Mouse (Mus musculus): ENCODE results near the gene Rad51ap2. TPM values are rescaled to one million over a fixed set of nuclear protein-coding genes. Genes with fewer than 3 reads are reported as not detected.

Rad51ap2 gene
- not detected for total RNA-seq (2021)
- long read RNA-seq, experiment 1, result 0 reads
- long read RNA-seq, experiment 2, result 0 reads

GRCm38 (mm10) chr12:11455549-11456194 is at the start of gene Rad51ap2:
Gene Rad51ap2, plus strand, starts transcription at chr12:11456079.
- peak; percentile 82 to 83 for DNase-seq
- intact Hi-C loops (cut with DNase I), result no loop called here

- intact Hi-C loops (cut with DNase I), result no loop called here
- DNase-seq, result no peak
These were observed 48.2 kb upstream of the Rad51ap2 start for GRCm38 (mm10) chr12:11407679-11408078.

GRCm38 (mm10) chr12:11418112-11418511 is 37.8 kb upstream of the Rad51ap2 start:
- DNase-seq, result no peak
- intact Hi-C loops (cut with DNase I), result no loop called here

GRCm38 (mm10) chr12:11427396-11427795 is 28.5 kb upstream of the Rad51ap2 start:
- no peak for DNase-seq
- intact Hi-C loops (cut with DNase I), result no loop called here

DNA sequence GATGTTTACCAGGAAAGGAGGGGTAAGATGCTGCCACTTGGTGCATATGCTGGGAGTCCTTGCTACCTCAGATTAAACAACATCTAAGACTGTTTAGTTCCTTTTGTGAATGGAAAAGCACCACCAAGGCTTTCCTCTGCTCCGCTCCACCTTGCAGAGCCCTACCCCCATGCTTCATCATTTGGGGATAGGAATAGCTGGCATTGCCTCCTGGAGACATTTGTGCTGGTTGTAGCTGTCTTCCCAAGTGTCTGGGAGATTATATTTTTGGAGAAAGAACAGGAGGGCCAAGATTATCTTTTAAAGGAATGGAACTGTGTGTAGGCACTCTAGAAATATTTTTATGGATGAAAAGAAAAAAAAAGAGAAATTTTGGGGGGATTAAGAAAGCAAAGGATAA is 22.8 kb upstream of the Rad51ap2 start:
- no peak for DNase-seq
- intact Hi-C loops (cut with DNase I), result no loop called here

- DNase-seq, result no peak
- intact Hi-C loops (cut with DNase I), result no loop called here
These were observed 22.2 kb upstream of the Rad51ap2 start for GRCm38 (mm10) chr12:11433716-11434115.

DNA sequence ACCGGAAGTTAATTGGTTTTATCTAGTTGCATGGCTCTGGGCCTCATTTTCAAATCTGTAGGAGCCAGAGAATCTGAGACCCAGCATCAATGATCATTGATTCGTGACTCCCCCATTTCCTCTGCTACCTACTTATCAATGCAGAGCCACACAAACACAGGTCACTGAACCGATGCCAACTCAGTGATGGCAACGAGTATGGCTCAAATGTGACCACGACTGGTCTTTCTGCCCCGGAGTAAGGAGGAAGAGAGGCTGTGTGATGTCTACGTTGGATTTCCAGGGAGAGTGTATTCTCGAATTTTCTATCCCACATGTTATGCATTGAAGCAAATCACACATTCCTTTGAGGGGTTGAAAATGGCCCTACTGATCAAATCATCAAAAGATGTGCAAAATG is 21.4 kb upstream of the Rad51ap2 start:
- DNase-seq, result no peak
- intact Hi-C loops (cut with DNase I), result no loop called here

- intact Hi-C loops (cut with DNase I), result loop anchor here (2.0 kb wide), 1 partner anchor 85 kb away; no protein-coding TSS in a partner anchor
- no peak for DNase-seq
These were observed 20.4 kb upstream of the Rad51ap2 start for GRCm38 (mm10) chr12:11435246-11436022.

DNA sequence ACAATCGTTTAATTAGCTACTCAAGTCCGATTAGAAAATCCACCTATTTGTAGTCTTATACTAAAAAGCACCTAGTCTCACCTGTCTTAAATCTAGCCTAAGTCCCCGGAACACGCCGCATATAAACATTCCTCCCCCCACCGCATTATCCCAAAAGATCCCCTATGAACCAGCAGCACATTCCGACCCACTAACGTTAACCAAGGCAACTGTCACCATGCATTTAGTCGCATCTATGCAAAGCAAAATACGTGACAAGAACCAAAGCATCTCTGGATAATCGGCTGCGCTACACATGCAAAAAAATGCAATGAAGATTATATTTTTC is 19.9 kb upstream of the Rad51ap2 start:
- DNase-seq, result no peak
- intact Hi-C loops (cut with DNase I), result loop anchor here (2.0 kb wide), 1 partner anchor 85 kb away; no protein-coding TSS in a partner anchor

GRCm38 (mm10) chr12:11436497-11437265 is 19.2 kb upstream of the Rad51ap2 start, which contains the start of gene Vsnl1:
Gene Vsnl1, minus strand, starts transcription at chr12:11436613.
- DNase-seq, result peak; percentile 52 to 61

DNA sequence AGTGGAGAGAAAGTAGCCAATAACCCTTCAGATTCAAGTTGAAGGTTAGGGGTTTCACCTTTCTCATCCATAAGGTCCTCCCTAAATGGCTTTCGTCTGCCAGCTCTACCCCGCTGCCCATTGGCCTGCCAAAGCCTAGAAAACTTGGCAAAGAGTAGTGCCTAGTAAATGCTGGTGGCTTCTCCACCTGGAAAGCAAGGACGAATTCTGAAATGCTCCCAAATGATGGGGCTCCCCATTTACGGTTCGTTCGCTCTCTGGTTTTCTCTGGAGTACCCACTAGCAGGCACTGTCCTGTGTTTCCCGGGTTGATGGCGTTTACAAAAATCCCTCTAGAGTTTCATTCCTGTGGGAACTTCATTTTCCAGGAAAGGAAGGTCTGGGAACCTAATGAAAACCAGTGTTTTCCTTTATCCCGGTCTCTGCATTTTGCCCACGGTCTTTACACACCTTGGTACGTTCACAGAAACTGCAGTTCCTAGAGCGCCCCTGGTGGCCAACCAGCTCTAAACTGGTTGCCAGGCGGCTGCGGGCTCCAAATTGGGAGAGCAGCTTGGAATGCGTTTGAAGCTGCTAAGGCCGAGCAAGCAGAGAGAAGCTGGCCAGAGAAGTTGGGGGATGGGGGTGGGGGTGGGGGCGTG is 18.5 kb upstream of the Rad51ap2 start:
- intact Hi-C loops (cut with DNase I), result loop anchor here (2.0 kb wide), 1 partner anchor 87 kb away; no protein-coding TSS in a partner anchor
- peak; percentile 73 to 80 for DNase-seq

More at GRCm38 (mm10) chr12:11436497-11437265, 19.2 kb upstream of the Rad51ap2 start, which contains the start of gene Vsnl1:
- intact Hi-C loops (cut with DNase I), result loop anchor here (2.0 kb wide), 1 partner anchor 86 kb away; no protein-coding TSS in a partner anchor

- intact Hi-C loops (cut with DNase I), result loop anchor here (2.0 kb wide), 1 partner anchor 87 kb away; no protein-coding TSS in a partner anchor
- peak in 1 of 2 experiments; percentile 4 for DNase-seq
These were observed 17.9 kb upstream of the Rad51ap2 start for GRCm38 (mm10) chr12:11437907-11438447.

GRCm38 (mm10) chr12:11454146-11454545 is 1.7 kb upstream of the Rad51ap2 start:
- DNase-seq, result no peak
- intact Hi-C loops (cut with DNase I), result no loop called here

GRCm38 (mm10) chr12:11456213-11456612 is 334 bp downstream of the Rad51ap2 start:
- intact Hi-C loops (cut with DNase I), result no loop called here
- DNase-seq, result no peak

- intact Hi-C loops (cut with DNase I), result no loop called here
- DNase-seq, result no peak
These were observed 753 bp downstream of the Rad51ap2 start for GRCm38 (mm10) chr12:11456632-11457031.

Other genes with a start within 250 kb of the Rad51ap2 start
- gene Msgn1, start 247.1 kb upstream of the Rad51ap2 start, total RNA-seq (2021), result not detected
- gene Gen1, start 190.3 kb upstream of the Rad51ap2 start, total RNA-seq (2021), result 1 to 10 TPM; 1.9 to 2.4 TPM
- 10 to 100 TPM; 41.2 to 45.0 TPM for gene Smc6, start 190.2 kb upstream of the Rad51ap2 start, total RNA-seq (2021)
- under 1 TPM; 0.29 to 0.81 TPM for gene Vsnl1, start 19.5 kb upstream of the Rad51ap2 start, total RNA-seq (2021)